7 mouse cellular contexts compared by ENCODE assay signal in the genomic region with DNA sequence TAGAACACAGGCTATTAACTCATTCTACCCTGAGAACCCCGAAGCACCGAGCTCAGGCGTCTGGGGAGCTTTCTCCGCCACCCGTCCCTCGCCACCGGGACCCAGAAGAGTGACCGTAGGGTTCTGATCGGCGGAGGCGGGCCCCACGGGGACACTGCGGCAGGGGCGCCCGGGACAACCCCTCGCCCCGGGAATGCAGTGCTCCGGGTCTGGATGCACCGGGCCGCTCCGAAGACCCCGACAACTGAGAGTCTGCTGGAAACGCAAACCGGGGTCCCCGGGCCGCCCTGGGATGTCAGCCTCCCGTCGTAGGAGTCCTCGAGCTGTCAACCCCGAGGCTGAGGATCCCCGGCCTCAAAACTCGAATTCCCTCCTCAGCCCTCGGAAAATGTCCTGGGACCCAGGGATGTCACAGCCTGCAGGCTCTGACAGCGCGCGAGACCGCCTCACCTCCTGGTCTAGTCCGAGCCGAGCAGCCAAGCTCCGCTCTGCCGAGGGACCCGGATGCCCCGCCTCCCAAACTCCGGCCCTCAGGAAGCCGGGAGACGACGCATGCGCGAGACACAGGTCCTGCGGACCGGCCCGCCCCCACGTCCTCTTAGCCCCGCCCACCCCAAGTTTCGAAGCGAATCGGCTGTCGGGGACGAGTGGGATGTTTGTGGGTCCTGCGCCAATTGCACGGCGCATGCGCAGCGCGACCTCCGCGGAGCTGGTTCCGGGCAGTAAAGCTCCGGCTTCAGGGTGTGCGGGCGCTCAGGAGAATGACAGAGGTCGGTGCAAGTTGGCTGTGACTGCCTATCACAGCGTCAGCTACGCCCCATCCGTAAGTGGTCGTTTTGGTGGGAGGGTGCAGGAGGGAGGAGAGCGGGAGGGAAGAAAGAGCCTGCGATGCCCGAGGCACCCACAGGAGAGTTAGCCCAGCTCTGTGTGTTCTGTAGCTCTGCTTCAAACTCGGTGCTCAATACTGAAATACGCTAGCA. TPM values are rescaled to one million over a fixed set of nuclear protein-coding genes. Genes with fewer than 3 reads are reported as not detected.
A peak's percentile ranks its signal among the peaks of the same experiment; 100 is the strongest.
DNase-seq lines count a peak whose midpoint lies in the region; ATAC-seq lines count a peak whose summit lies in the region.

A gene (minus strand): TSS at position 509 of the 980 bp plus-strand sequence.
A gene (plus strand): TSS at position 712 of the 980 bp plus-strand sequence.

- 1% methylated on average over 81 of the region's 81 CpGs for WGBS in embryonic facial prominence, embryonic 12.5 days
- WGBS in limb, embryonic 11.5 days = under 1% methylated on average over 81 of the region's 81 CpGs
- WGBS in midbrain, embryonic 14.5 days = under 1% methylated on average over 81 of the region's 81 CpGs

- H3K4me3 ChIP-seq in embryonic facial prominence, embryonic 12.5 days = peak within 1 kb of the TSS; percentile 90
- H3K4me3 ChIP-seq in limb, embryonic 11.5 days (ENCODE audit: low read depth, low read length) = peak within 1 kb of the TSS; percentile 85
- peak within 1 kb of the TSS; percentile 86 for H3K4me3 ChIP-seq in midbrain, embryonic 14.5 days (replicated peaks; ENCODE audit: low read depth, low read length)

- peak; percentile 100 for DNase-seq in adrenal gland, postnatal 25 days
- DNase-seq in heart, adult 11 months = peak; percentile 100
- peak; percentile 97 for DNase-seq in kidney, adult 18-20 months
- peak; percentile 99 for DNase-seq in limb, embryonic 11.5 days (ENCODE audit: low spot score)
- peak; percentile 100 for DNase-seq in midbrain, embryonic 14.5 days
- peak; percentile 96 to 97 for DNase-seq in spleen, adult 18-20 months

- peaks cover 23% of the 10 kb centered on the region for H3K36me3 ChIP-seq in embryonic facial prominence, embryonic 12.5 days
- no peaks in the 10 kb centered on the region; the same call in 1 of the 2 replicates for H3K36me3 ChIP-seq in limb, embryonic 11.5 days (ENCODE audit: control insufficient read depth, insufficient read depth, low read length)
- peaks cover 30% of the 10 kb centered on the region for H3K36me3 ChIP-seq in midbrain, embryonic 14.5 days (ENCODE audit: control insufficient read depth, insufficient read depth, low read length)

- peak within 1 kb of the TSS; percentile 86 for H3K9ac ChIP-seq in embryonic facial prominence, embryonic 12.5 days
- H3K9ac ChIP-seq in limb, embryonic 11.5 days (ENCODE audit: low read length) = peak within 1 kb of the TSS; percentile 81
- peak within 1 kb of the TSS; percentile 84 for H3K9ac ChIP-seq in midbrain, embryonic 14.5 days (replicated peaks; ENCODE audit: low read length)

- peak within 1 kb of the TSS; percentile 80 for H3K4me2 ChIP-seq in embryonic facial prominence, embryonic 12.5 days (replicated peaks)
- peak within 1 kb of the TSS; percentile 77 for H3K4me2 ChIP-seq in limb, embryonic 11.5 days (ENCODE audit: low read depth, severe bottlenecking)
- H3K4me2 ChIP-seq in midbrain, embryonic 14.5 days (ENCODE audit: low read length) = peak within 1 kb of the TSS; percentile 87

- H3K27ac ChIP-seq in embryonic facial prominence, embryonic 12.5 days = peak within 1 kb of the TSS; percentile 81
- H3K27ac ChIP-seq in limb, embryonic 11.5 days (replicated peaks; ENCODE audit: low read depth, low read length) = peak within 1 kb of the TSS; percentile 55; the same call in 1 of the 2 replicates
- H3K27ac ChIP-seq in midbrain, embryonic 14.5 days (replicated peaks; ENCODE audit: low read depth, low read length) = peak within 1 kb of the TSS; percentile 83

- ATAC-seq in embryonic facial prominence, embryonic 12.5 days (ENCODE audit: insufficient number of reproducible peaks, insufficient read depth, low FRiP score, low TSS enrichment) = peak; percentile 99
- ATAC-seq in limb, embryonic 11.5 days (ENCODE audit: insufficient number of reproducible peaks, low FRiP score, low TSS enrichment, low read depth) = peak; percentile 99
- ATAC-seq in midbrain, embryonic 14.5 days (ENCODE audit: low FRiP score, low TSS enrichment) = peak; percentile 98

- no peaks in the 10 kb centered on the region for H3K9me3 ChIP-seq in embryonic facial prominence, embryonic 12.5 days
- no peaks in the 10 kb centered on the region for H3K9me3 ChIP-seq in limb, embryonic 11.5 days (ENCODE audit: control insufficient read depth, low read length)
- H3K9me3 ChIP-seq in midbrain, embryonic 14.5 days (ENCODE audit: control insufficient read depth, low read length) = no peaks in the 10 kb centered on the region

- peaks cover 6% of the 10 kb centered on the region; the same call in 1 of the 2 replicates for H3K4me1 ChIP-seq in embryonic facial prominence, embryonic 12.5 days
- no peaks in the 10 kb centered on the region for H3K4me1 ChIP-seq in limb, embryonic 11.5 days (ENCODE audit: control insufficient read depth, insufficient read depth, low read length)
- peaks cover 8% of the 10 kb centered on the region for H3K4me1 ChIP-seq in midbrain, embryonic 14.5 days (ENCODE audit: control insufficient read depth, insufficient read depth, low read length)

- no peaks in the 10 kb centered on the region for H3K27me3 ChIP-seq in embryonic facial prominence, embryonic 12.5 days
- no peaks in the 10 kb centered on the region for H3K27me3 ChIP-seq in limb, embryonic 11.5 days (ENCODE audit: control insufficient read depth, insufficient read depth, low read length)
- H3K27me3 ChIP-seq in midbrain, embryonic 14.5 days (ENCODE audit: control insufficient read depth, insufficient read depth, low read length) = no peaks in the 10 kb centered on the region

RNA-seq across cellular contexts. Expression of the first gene that starts in this region (rescaled TPM):
- total RNA-seq in adrenal gland, postnatal 25 days (2021) = 31.8 and 38.5 TPM in 2 replicates
- polyA plus RNA-seq in embryonic facial prominence, embryonic 12.5 days (2016; fragmentation: Nextera tagmentation; extraction: Ambion mirVana) = 18.7 and 19.1 TPM in 2 replicates
- polyA plus RNA-seq in limb, embryonic 11.5 days (2014; fragmentation: Nextera tagmentation; extraction: Ambion mirVana) = 13.2 and 14.9 TPM in 2 replicates
- 19.8 and 21.1 TPM in 2 replicates for polyA plus RNA-seq in midbrain, embryonic 14.5 days (2014; fragmentation: Nextera tagmentation; extraction: Ambion mirVana)

RNA-seq across cellular contexts. Expression of the second gene that starts in this region (rescaled TPM):
- 27.8 and 33.9 TPM in 2 replicates for total RNA-seq in adrenal gland, postnatal 25 days (2021)
- 54.0 and 56.7 TPM in 2 replicates for polyA plus RNA-seq in embryonic facial prominence, embryonic 12.5 days (2016; fragmentation: Nextera tagmentation; extraction: Ambion mirVana)
- polyA plus RNA-seq in limb, embryonic 11.5 days (2014; fragmentation: Nextera tagmentation; extraction: Ambion mirVana) = 43.2 and 43.6 TPM in 2 replicates
- 44.3 and 52.5 TPM in 2 replicates for polyA plus RNA-seq in midbrain, embryonic 14.5 days (2014; fragmentation: Nextera tagmentation; extraction: Ambion mirVana)

Comparison
In these comparisons a context has a peak if more than half of its experiments do, and no peak if none do; other contexts are left out.
1. Peak in every context shown above with its lines: DNase-seq, ATAC-seq, H3K4me3 ChIP-seq and H3K27ac ChIP-seq.